Mouse (Mus musculus) liver, postnatal 0 days (tissue): ENCODE measurements at regions not wholly inside any gene's neighbourhood (a gene's known extent, or its start where the extent isn't known, plus 50 kb on each side); places are given as distances from the start of the nearest gene placed in this dataset.

Source experiments
- ATAC-seq: fragments of 200-750 bp; cut with Nextera tagmentation; 2 replicates; pipeline ENCODE4 v1.8.0; 2017; ENCODE audit warnings: mild to moderate bottlenecking, moderate library complexity
- DNase-seq: peaks from one replicate; pipeline ENCODE4 v3.0.0-alpha.2; 2016
- H3K27ac ChIP-seq: fragments of 300-500 bp; sonication (generic); 2 replicates; pipeline ENCODE4 v1.5.1; 2014; ENCODE audit warnings: antibody characterized with exemption, moderate library complexity, mild to moderate bottlenecking, low read depth
- H3K27me3 ChIP-seq: fragments of 300-500 bp; sonication (generic); 2 replicates; pipeline ENCODE4 v1.6.1; 2014; ENCODE audit warnings: low read length, control low read depth, mixed read lengths; ENCODE audit not compliant: insufficient read depth
- H3K36me3 ChIP-seq: fragments of 300-500 bp; sonication (generic); replicated peaks from 2 replicates; pipeline ENCODE4 v1.6.1; 2014; ENCODE audit warnings: mild to moderate bottlenecking, control low read depth, low read length, moderate library complexity, mixed read lengths; ENCODE audit not compliant: insufficient read depth
- H3K4me1 ChIP-seq: fragments of 300-500 bp; sonication (generic); 2 replicates; pipeline ENCODE4 v1.6.1; 2014; ENCODE audit warnings: antibody characterized with exemption, mild to moderate bottlenecking, control low read depth; ENCODE audit not compliant: insufficient read depth
- H3K4me2 ChIP-seq: fragments of 300-500 bp; sonication (generic); 2 replicates; pipeline ENCODE4 v1.6.1; 2014; ENCODE audit warnings: low read depth, mild to moderate bottlenecking, low read length, moderate library complexity, mixed read lengths
- H3K4me3 ChIP-seq: fragments of 300-500 bp; sonication (generic); 2 replicates; pipeline ENCODE4 v1.5.1; 2014; ENCODE audit warnings: low read depth, low read length
- H3K9ac ChIP-seq: fragments of 300-500 bp; sonication (generic); replicated peaks from 2 replicates; pipeline ENCODE4 v1.6.1; 2014; ENCODE audit warnings: mild to moderate bottlenecking, moderate library complexity
- H3K9me3 ChIP-seq: fragments of 300-500 bp; sonication (generic); 2 replicates; pipeline ENCODE4 v1.6.1; 2016; ENCODE audit warnings: mild to moderate bottlenecking, control low read depth, low read length, mixed read lengths
- CTCF ChIP-seq: sonication (generic); IDR thresholded peaks from 2 replicates; pipeline ENCODE4 v1.5.1; 2016; ENCODE audit warnings: antibody characterized with exemption, low read depth
- EP300 ChIP-seq: IDR thresholded peaks from 2 replicates; pipeline ENCODE4 v1.6.1; 2016; ENCODE audit warnings: antibody characterized with exemption, low read depth, mild to moderate bottlenecking
- WGBS: fragments of 180-500 bp; shearing (Covaris S2); extraction: QIAGEN DNeasy Blood & Tissue Kit; methylation state at CpG from one replicate; pipeline ENCODE4 v1.1.7; 2014; ENCODE audit not compliant: insufficient replicate concordance; 5-methylcytosine and 5-hydroxymethylcytosine counted together

DNA sequence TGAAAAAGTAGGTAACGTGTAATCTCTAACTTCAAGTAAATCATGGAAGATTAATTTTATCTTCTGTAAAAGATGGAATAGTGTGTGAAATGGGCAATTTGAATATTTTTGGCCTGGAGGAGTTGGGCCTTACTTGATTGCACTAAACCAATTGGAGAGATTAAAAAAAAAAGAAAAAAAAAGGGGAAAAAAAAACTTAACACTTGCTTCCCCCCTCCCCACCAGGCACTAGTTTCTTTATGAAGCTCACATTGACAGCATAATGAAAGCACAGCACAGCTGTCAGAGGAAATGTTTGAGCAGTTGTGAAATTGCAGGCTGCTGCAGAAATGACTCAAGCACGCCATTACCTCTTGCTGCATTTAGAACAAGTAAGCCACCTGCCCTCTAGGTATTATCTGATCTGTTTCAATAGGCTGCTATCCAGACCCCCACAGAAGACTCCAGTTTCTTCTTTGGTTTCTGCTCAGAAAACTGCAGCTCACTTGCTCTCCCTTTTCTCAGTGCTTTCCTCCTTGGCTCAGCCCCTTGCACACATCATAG is 297.9 kb downstream of the D3Ertd751e start:
- ATAC-seq = no peak
- H3K4me2 ChIP-seq = no peak overlapping the region
- no peak for TF ChIP-seq CTCF

GRCm38 (mm10) chr3:42040959-42041358 is 298.5 kb downstream of the D3Ertd751e start:
- Histone ChIP-seq H3K4me3 (no peak overlapping the region), H3K36me3 (no peaks in the 10 kb centered on the region), H3K9ac (no peak overlapping the region), H3K9me3 (no peaks in the 10 kb centered on the region), H3K4me1 (no peaks in the 10 kb centered on the region), H3K27me3 (no peaks in the 10 kb centered on the region), H3K4me2 (no peak overlapping the region), H3K27ac (no peak overlapping the region)
- WGBS = 80% methylated on average over 2 of the region's 2 CpGs
- no peak for DNase-seq
- ATAC-seq = no peak
- no peak for TF ChIP-seq EP300
- TF ChIP-seq CTCF = no peak

More for the DNA sequence above, 297.9 kb downstream of the D3Ertd751e start:
- H3K9ac ChIP-seq = no peak overlapping the region
- DNase-seq = no peak
- no peaks in the 10 kb centered on the region for H3K9me3 ChIP-seq
- no peaks in the 10 kb centered on the region for H3K36me3 ChIP-seq
- H3K27ac ChIP-seq = no peak overlapping the region
- 76% methylated on average over 2 of the region's 2 CpGs for WGBS
- H3K4me1 ChIP-seq = no peaks in the 10 kb centered on the region
- no peak overlapping the region for H3K4me3 ChIP-seq
- no peaks in the 10 kb centered on the region for H3K27me3 ChIP-seq

- Histone ChIP-seq H3K9me3 (no peaks in the 10 kb centered on the region), H3K27ac (no peak overlapping the region), H3K9ac (no peak overlapping the region), H3K4me2 (no peak overlapping the region), H3K4me1 (no peaks in the 10 kb centered on the region), H3K4me3 (no peak overlapping the region), H3K27me3 (no peaks in the 10 kb centered on the region), H3K36me3 (no peaks in the 10 kb centered on the region)
- DNase-seq (no peak), ATAC-seq (no peak)
- no peak for TF ChIP-seq EP300
- no peak for TF ChIP-seq CTCF
- 86% methylated on average over 10 of the region's 10 CpGs for WGBS
Measured at GRCm38 (mm10) chr3:42057286-42057868, 315.0 kb downstream of the D3Ertd751e start.

- ATAC-seq = no peak
- no peak overlapping the region for H3K4me2 ChIP-seq
- H3K4me1 ChIP-seq = no peaks in the 10 kb centered on the region
- TF ChIP-seq EP300 (no peak), CTCF (no peak)
- no peaks in the 10 kb centered on the region for H3K9me3 ChIP-seq
- 58% methylated on average over 7 of the region's 7 CpGs for WGBS
- no peak overlapping the region for H3K27ac ChIP-seq
- no peaks in the 10 kb centered on the region for H3K27me3 ChIP-seq
- no peaks in the 10 kb centered on the region for H3K36me3 ChIP-seq
- H3K9ac ChIP-seq = no peak overlapping the region
- no peak overlapping the region for H3K4me3 ChIP-seq
- DNase-seq = no peak
Measured at GRCm38 (mm10) chr3:42065093-42065935, 322.9 kb downstream of the D3Ertd751e start.

GRCm38 (mm10) chr3:42065962-42066361 is 323.6 kb downstream of the D3Ertd751e start:
- Histone ChIP-seq H3K36me3 (no peaks in the 10 kb centered on the region), H3K9ac (no peak overlapping the region), H3K9me3 (no peaks in the 10 kb centered on the region), H3K4me3 (no peak overlapping the region), H3K4me1 (no peaks in the 10 kb centered on the region), H3K4me2 (no peak overlapping the region), H3K27me3 (no peaks in the 10 kb centered on the region), H3K27ac (no peak overlapping the region)
- ATAC-seq = no peak
- TF ChIP-seq CTCF (no peak), EP300 (no peak)
- no peak for DNase-seq
- WGBS = 54% methylated on average over 3 of the region's 3 CpGs

GRCm38 (mm10) chr3:42067036-42067435 is 324.6 kb downstream of the D3Ertd751e start:
- ATAC-seq = no peak
- no peak overlapping the region for H3K4me3 ChIP-seq
- 77% methylated on average over 5 of the region's 5 CpGs for WGBS

More at GRCm38 (mm10) chr3:42067036-42067435, 324.6 kb downstream of the D3Ertd751e start:
- Histone ChIP-seq H3K4me1 (no peaks in the 10 kb centered on the region), H3K27ac (no peak overlapping the region), H3K4me2 (no peak overlapping the region), H3K27me3 (no peaks in the 10 kb centered on the region), H3K9ac (no peak overlapping the region), H3K9me3 (no peaks in the 10 kb centered on the region), H3K36me3 (no peaks in the 10 kb centered on the region)
- DNase-seq = no peak
- TF ChIP-seq CTCF (no peak), EP300 (no peak)
